Mouse (Mus musculus) liver, embryonic 11.5 days (tissue): ENCODE results near the gene Chil1. TPM values are rescaled to one million over a fixed set of nuclear protein-coding genes. Genes with fewer than 3 reads are reported as not detected.

Experiments used
- ATAC-seq: fragments of 200-750 bp; cut with Nextera tagmentation; replicated peaks from 2 replicates; pipeline ENCODE4 v1.8.0; 2017; ENCODE audit warnings: moderate number of reproducible peaks, mild to moderate bottlenecking, moderate TSS enrichment, moderate library complexity; ENCODE audit not compliant: low FRiP score
- DNase-seq: peaks from one replicate; pipeline ENCODE4 v3.0.0-alpha.2; 2017; ENCODE audit warnings: low spot score
- H3K27ac ChIP-seq: fragments of 300-500 bp; sonication (generic); 2 replicates; pipeline ENCODE4 v1.5.1; 2014; ENCODE audit warnings: mild to moderate bottlenecking, low read depth, low read length, control low read depth
- H3K27me3 ChIP-seq: fragments of 300-500 bp; sonication (generic); replicated peaks from 2 replicates; pipeline ENCODE4 v1.6.1; 2014; ENCODE audit warnings: low read length, mixed read lengths; ENCODE audit not compliant: control insufficient read depth, insufficient read depth
- H3K36me3 ChIP-seq: fragments of 300-500 bp; sonication (generic); 2 replicates; pipeline ENCODE4 v1.6.1; 2014; ENCODE audit warnings: mild to moderate bottlenecking, low read length, moderate library complexity, mixed read lengths; ENCODE audit not compliant: control insufficient read depth, insufficient read depth
- H3K4me1 ChIP-seq: fragments of 300-500 bp; sonication (generic); replicated peaks from 2 replicates; pipeline ENCODE4 v1.6.1; 2014; ENCODE audit warnings: low read length, mixed read lengths; ENCODE audit not compliant: control insufficient read depth, insufficient read depth
- H3K4me2 ChIP-seq: fragments of 300-500 bp; sonication (generic); 2 replicates; pipeline ENCODE4 v1.6.1; 2014; ENCODE audit warnings: mild to moderate bottlenecking, control low read depth, moderate library complexity
- H3K4me3 ChIP-seq: fragments of 300-500 bp; sonication (generic); 2 replicates; pipeline ENCODE4 v1.5.1; 2014; ENCODE audit warnings: low read depth, low read length, control low read depth
- H3K9ac ChIP-seq: fragments of 300-500 bp; sonication (generic); 2 replicates; pipeline ENCODE4 v1.6.1; 2014; ENCODE audit warnings: low read depth, low read length, control low read depth
- H3K9me3 ChIP-seq: fragments of 300-500 bp; sonication (generic); 2 replicates; pipeline ENCODE4 v1.6.1; 2016; ENCODE audit warnings: low read length, inconsistent platforms, mixed read lengths; ENCODE audit not compliant: control insufficient read depth
- WGBS: fragments of 180-500 bp; shearing (Covaris S2); extraction: QIAGEN DNeasy Blood & Tissue Kit; methylation state at CpG from one replicate; pipeline ENCODE4 v1.1.7; 2014; 5-methylcytosine and 5-hydroxymethylcytosine counted together
- polyA plus RNA-seq: library from polyadenylated mRNA; unstranded; fragments of >200 nt; fragmentation: Nextera tagmentation; extraction: Ambion mirVana; gene quantifications from 2 replicates; pipeline ENCODE4 v1.2.1, GENCODE M21; 2014

Gene Chil1
- polyA plus RNA-seq, 1 experiment from 2014 or later, result 0.41 TPM

DNA sequence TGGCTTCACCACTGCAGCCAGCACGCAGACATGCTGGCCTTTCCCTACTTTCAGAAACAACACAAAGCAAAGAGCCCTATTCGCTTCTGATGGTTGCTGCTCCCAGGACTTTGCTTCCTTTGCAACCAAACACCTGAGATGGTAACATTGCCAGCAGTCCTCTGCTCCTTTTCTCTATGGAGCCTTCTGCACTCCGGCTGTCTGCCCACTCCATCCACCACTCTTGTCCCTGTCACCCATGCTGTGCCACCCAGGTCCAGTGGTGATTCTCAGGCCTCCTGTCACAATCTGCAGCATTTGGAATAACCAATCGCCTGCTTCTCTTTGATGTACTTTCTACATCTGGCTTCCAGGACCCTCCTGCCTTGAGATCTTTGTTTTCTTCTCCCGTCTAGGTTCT lies 43.4 kb downstream of the Chil1 start:
- Histone ChIP-seq H3K4me3 (no peak overlapping the region), H3K9me3 (no peaks in the 10 kb centered on the region), H3K27me3 (peaks cover 9% of the 10 kb centered on the region; the same call in 1 of the 2 replicates), H3K4me1 (peaks cover 3% of the 10 kb centered on the region; the same call in 1 of the 2 replicates), H3K9ac (no peak overlapping the region), H3K4me2 (no peak overlapping the region), H3K27ac (no peak overlapping the region), H3K36me3 (no peaks in the 10 kb centered on the region)
- no peak for ATAC-seq
- no peak for DNase-seq
- 83% methylated on average over 5 of the region's 5 CpGs for WGBS

DNA sequence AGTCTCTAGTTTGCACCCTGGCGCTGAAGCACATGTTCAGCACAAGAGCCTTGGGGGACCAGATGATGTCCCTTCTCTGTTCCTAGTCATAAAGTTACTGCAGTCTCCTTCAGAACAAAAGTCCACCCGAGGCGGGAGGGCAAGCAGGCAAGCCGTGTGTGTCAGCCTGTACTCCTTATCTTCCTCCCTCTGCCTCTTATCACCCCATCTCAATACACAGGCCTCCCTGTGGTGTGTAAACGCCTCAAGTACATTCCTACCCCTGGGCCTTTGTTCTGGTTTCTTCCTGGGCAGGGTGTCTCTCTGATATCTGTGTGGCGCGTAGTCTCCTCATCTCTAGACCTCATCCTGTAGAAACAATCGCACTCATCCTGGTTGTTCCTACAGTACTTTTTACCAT lies 44.8 kb downstream of the Chil1 start:
- peaks cover 3% of the 10 kb centered on the region; the same call in 1 of the 2 replicates for H3K4me1 ChIP-seq
- 42% methylated on average over 8 of the region's 8 CpGs for WGBS

DNA sequence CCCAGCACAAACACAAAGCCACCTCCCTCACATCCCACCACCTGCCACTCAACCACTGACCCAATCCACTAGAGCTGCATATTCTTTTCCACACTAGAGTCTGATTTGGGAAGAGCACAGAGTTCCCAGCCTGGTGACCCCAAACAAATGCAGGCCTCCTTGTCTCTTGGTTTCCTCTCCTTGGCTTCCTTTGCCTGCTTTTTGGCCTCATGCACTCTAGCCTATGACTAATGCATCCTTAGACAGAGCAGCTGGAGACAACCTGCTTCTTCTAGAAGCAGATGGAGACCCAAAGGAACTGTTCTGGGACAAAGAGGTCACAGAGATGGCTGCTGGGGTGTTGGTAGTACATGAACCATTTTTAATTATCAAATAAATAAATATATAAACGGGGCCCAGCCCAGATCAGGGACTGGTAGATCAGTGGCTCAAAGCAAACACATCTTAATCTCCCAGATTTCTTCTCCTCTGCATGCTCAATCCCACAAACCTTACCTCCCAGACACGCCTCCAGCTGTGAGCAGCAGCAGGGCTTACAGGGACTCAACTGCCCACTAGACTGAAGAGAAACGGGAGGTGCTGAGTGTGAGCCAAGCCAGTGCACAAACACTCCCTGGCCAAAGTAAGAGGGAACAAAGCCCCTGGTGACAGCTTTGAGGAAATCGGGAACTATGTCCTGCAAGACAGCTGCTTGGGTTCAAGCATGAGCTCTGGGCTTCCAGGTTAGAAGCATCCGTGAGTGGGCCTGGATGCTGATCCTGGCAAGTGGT lies 48.0 kb downstream of the Chil1 start:
- H3K4me3 ChIP-seq, result no peak overlapping the region
- DNase-seq (no peak), ATAC-seq (no peak)
- no peak overlapping the region for H3K9ac ChIP-seq
- no peak overlapping the region for H3K4me2 ChIP-seq
- WGBS, result 65% methylated on average over 5 of the region's 5 CpGs
- no peaks in the 10 kb centered on the region for H3K36me3 ChIP-seq
- H3K27ac ChIP-seq, result no peak overlapping the region
- H3K4me1 ChIP-seq, result no peaks in the 10 kb centered on the region
- no peaks in the 10 kb centered on the region for H3K9me3 ChIP-seq
- peaks cover 29% of the 10 kb centered on the region for H3K27me3 ChIP-seq

More for the DNA sequence above, 44.8 kb downstream of the Chil1 start:
- Histone ChIP-seq H3K36me3 (no peaks in the 10 kb centered on the region), H3K4me3 (no peak overlapping the region), H3K4me2 (no peak overlapping the region), H3K9me3 (no peaks in the 10 kb centered on the region), H3K9ac (no peak overlapping the region), H3K27ac (no peak overlapping the region), H3K27me3 (peaks cover 9% of the 10 kb centered on the region; the same call in 1 of the 2 replicates)
- DNase-seq (no peak), ATAC-seq (no peak)

DNA sequence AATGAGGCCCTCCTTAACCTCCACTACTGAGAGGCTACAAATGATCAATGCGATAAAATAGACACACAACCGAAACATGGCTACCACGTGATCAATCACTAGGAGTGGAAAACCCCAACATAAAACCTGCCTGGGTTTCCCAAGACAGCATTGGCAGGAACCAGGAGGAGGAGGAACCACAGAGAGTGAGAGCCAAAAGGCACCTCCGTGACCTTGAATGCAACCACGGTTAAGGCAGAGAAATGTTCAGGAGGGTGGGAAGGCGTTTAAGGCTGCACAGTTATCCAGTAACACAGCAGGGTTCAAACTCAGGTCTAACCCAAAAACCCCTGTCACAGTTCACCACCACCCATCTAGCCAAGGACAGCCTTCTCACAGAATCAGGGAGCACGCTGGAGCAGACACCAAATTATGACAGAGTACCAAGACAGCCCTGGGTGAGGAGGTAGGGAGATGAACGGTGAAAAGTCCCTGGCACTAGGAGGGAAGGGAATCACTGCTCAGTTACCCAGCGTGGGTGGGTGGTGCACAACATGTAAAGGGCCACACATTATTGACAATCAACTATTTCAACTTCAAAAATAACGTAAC lies 48.8 kb downstream of the Chil1 start:
- ATAC-seq (no peak), DNase-seq (no peak)
- Histone ChIP-seq H3K27me3 (peaks cover 37% of the 10 kb centered on the region), H3K4me3 (no peak overlapping the region), H3K4me2 (no peak overlapping the region), H3K9me3 (no peaks in the 10 kb centered on the region), H3K9ac (no peak overlapping the region), H3K4me1 (no peaks in the 10 kb centered on the region), H3K27ac (no peak overlapping the region), H3K36me3 (no peaks in the 10 kb centered on the region)
- WGBS, result 76% methylated on average over 10 of the region's 10 CpGs

DNA sequence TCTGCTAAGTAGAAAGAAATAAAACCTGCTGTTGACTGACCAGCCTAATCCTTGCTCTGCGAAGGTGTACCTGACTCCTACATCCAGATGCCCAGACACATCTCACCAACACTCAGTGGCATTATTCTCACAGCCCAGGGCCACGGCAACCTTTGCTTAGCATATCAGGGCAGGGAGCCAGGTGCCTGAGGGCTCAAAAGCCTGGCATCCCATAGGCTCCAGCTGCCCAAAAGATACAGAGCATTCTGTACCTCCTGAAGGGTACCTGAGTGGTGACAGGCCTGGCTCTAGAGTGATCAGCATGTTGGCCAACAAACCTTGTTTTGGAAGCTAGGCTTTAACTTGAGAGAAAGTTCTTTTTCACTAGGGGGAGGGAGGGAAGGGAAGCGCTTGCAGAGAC lies 49.3 kb downstream of the Chil1 start:
- no peak overlapping the region for H3K27ac ChIP-seq
- H3K9ac ChIP-seq, result no peak overlapping the region
- H3K27me3 ChIP-seq, result peaks cover 38% of the 10 kb centered on the region
- ATAC-seq (no peak), DNase-seq (no peak)
- H3K4me2 ChIP-seq, result no peak overlapping the region
- no peaks in the 10 kb centered on the region for H3K4me1 ChIP-seq
- no peak overlapping the region for H3K4me3 ChIP-seq
- 78% methylated on average over 3 of the region's 3 CpGs for WGBS
- H3K36me3 ChIP-seq, result no peaks in the 10 kb centered on the region
- H3K9me3 ChIP-seq, result no peaks in the 10 kb centered on the region

DNA sequence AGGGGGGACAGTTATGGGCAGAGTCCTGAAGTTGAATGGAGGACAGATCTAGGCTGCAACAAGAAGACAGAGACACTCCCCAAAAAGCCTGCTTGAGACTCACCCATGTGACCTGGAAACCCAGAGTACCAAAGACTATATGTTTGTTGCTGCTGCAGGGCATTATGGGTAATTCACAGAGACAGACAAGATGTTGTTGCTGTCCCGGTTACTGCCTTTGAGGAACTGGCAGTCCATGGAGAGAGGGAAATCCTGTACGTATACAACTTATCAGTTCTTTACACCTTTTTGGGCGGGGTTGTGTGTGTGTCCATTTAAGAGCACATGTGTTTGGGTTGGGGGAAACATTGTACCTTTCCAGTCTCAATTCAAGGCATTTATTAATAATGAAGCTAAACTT lies 49.7 kb downstream of the Chil1 start:
- no peak overlapping the region for H3K4me3 ChIP-seq
- H3K9ac ChIP-seq, result no peak overlapping the region
- no peak overlapping the region for H3K4me2 ChIP-seq
- WGBS, result 49% methylated on average over 3 of the region's 3 CpGs
- no peaks in the 10 kb centered on the region for H3K36me3 ChIP-seq
- ATAC-seq (no peak), DNase-seq (no peak)
- peaks cover 40% of the 10 kb centered on the region for H3K27me3 ChIP-seq
- H3K4me1 ChIP-seq, result no peaks in the 10 kb centered on the region
- H3K27ac ChIP-seq, result no peak overlapping the region
- no peaks in the 10 kb centered on the region for H3K9me3 ChIP-seq

DNA sequence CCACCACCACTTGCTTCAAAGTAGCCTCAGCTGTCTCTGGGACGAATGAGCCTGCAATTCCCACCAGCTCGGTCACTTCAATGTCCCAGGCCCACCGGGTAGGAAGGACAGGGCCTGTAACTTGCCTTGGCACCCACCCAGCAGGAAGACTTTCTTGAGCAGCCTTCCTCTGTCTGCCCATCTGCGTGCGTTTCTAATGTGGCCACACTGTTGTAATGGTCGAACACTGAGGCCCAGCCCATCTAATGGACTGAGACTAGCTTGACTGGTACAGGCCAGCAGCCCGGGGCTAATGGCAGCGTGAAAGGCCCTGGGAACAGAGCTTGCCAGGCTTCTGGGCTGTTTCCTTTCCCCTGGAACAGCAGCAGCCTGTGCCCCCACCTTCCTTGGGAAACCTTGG lies 50.4 kb downstream of the Chil1 start:
- WGBS, result 74% methylated on average over 8 of the region's 8 CpGs
- Histone ChIP-seq H3K4me2 (no peak overlapping the region), H3K27me3 (peaks cover 46% of the 10 kb centered on the region), H3K9ac (no peak overlapping the region), H3K9me3 (no peaks in the 10 kb centered on the region), H3K4me3 (no peak overlapping the region), H3K4me1 (no peaks in the 10 kb centered on the region), H3K36me3 (no peaks in the 10 kb centered on the region), H3K27ac (no peak overlapping the region)
- ATAC-seq (no peak), DNase-seq (no peak)

DNA sequence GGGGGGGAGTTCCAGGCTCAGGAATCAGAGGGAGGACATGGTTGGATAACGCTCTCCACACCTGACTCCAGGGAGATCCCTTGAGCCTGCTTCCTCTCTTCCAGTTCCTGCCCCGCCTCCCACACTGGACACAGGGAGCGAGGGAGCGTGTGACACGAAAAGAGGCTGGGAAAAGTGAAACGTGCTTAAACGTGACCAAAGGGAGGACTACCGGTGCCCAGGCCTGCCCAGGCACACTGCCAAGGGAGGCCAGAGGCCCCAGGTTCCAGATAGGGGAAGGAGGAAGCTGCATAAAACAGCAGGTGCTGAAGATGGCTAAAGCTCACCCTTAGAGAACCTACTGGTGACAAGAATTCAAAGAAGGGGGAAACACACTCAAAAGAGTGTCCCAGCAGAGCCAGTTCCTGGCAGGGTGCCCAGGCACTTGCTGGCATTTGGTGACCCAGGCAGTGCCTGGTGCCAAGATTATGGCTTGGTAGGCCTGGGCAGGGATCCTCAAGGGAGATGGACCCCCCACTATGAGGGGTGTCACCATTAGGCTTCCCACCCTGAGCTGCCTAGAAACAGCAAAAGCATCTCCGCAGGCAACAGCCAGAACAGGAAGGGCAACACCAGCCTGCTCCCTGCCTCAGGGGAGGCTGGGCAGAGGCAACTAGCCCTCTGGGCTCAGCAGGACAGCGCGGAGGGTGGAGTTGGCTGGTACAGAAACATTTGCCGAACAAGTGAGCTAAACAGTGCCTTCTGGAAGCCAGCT lies 51.0 kb downstream of the Chil1 start:
- peaks cover 46% of the 10 kb centered on the region for H3K27me3 ChIP-seq

More for the DNA sequence above, 51.0 kb downstream of the Chil1 start:
- H3K9me3 ChIP-seq, result no peaks in the 10 kb centered on the region
- no peaks in the 10 kb centered on the region for H3K36me3 ChIP-seq
- no peak for ATAC-seq
- H3K9ac ChIP-seq, result no peak overlapping the region
- H3K4me3 ChIP-seq, result no peak overlapping the region
- DNase-seq, result no peak
- WGBS, result 63% methylated on average over 12 of the region's 12 CpGs
- H3K4me2 ChIP-seq, result no peak overlapping the region
- H3K4me1 ChIP-seq, result no peaks in the 10 kb centered on the region
- H3K27ac ChIP-seq, result no peak overlapping the region
